Mouse (Mus musculus) left cerebral cortex, adult 8-10 months (tissue): ENCODE measurements around the gene Gucy2d. TPM values are rescaled to one million over a fixed set of nuclear protein-coding genes. Genes with fewer than 3 reads are reported as not detected.

Source experiments
- DNase-seq, 2 experiments: peaks; one replicate each; pipeline ENCODE4 v3.0.0; 2022; ENCODE audit warnings: low spot score in 2 of 2
- total RNA-seq, 4 experiments: library from RNA; stranded (reverse); gene quantifications; 2 replicates each; pipeline ENCODE4 v1.2.4; 2022

Gene Gucy2d
- total RNA-seq, 4 experiments from 2014 or later: 0.38 to 0.39 TPM; not detected in 2

DNA sequence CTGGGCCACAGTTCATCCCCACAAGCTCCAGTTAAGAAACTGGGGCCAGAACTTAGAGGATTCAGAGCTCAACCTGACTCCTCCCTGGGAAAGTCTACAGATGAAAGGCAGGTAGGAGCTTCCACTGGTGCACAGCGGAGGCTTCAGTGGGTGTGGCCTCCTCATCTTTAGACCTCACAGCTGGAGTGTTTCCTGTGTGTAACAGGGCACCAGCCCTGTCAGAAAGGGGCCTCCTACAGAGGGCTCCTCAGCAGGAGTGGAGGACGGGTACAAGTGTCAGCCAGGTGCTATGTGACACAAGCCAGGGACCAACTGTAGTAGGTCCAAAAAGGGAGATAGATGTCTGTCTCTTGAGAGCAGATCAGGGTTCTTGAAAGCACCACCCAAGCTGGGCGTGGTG, 73.0 kb downstream of the Gucy2d start:
- no peak for DNase-seq

DNA sequence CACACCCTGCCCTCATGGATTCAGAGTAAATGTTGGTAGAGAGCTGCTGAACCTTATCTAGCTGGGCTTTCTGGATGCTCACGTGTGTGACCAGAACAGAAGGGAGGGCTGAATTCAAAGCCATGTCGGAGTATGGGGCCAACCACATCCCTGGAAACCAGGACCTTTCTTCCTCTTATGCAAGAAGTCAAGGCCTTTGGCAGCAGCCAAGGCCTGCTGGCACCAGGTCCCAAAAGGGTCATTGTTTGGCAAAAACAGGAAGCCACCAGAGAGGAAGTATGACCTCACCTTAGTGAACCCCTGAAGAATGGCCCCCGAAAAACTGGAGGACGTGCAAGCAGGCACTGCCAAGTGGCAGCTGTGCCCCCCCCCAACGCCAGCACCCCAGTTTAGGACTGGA, 82.4 kb downstream of the Gucy2d start:
- no peak for DNase-seq

DNA sequence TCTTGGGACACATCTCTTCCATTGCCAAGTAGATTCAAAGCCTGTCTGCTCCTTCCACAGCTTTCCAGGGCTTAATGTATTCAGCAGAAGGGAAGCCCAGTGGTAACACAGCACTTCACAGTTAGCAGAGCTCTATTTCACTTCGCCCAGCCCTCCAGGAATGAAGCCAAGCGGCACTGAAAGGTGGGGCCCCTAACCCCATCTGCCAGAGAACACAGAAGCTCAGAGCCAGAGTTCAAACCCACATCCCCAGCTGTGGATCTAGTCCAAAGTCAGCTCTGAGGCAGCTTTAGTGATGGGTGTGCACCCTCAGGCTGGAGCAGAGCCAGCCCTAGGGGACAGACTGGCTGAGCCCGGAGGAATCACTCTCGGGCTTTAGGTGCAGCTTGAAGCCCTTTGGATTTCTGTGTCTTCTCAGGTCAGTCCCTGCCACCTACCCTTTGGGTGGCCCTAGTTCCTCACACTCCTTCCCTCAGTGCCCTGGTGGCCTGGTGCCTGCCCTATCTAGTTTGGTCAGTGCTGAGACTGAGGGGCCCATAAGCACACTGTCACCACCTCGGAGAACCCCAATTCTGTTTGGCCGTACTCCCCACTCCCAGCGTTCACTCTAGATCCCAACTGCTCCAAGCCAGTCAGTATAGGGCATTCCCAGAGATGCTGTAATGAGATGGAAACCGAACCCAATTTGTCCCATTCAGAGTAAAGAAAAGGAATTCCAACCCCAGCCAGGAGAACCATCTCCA, 83.0 kb downstream of the Gucy2d start:
- DNase-seq: no peak

DNA sequence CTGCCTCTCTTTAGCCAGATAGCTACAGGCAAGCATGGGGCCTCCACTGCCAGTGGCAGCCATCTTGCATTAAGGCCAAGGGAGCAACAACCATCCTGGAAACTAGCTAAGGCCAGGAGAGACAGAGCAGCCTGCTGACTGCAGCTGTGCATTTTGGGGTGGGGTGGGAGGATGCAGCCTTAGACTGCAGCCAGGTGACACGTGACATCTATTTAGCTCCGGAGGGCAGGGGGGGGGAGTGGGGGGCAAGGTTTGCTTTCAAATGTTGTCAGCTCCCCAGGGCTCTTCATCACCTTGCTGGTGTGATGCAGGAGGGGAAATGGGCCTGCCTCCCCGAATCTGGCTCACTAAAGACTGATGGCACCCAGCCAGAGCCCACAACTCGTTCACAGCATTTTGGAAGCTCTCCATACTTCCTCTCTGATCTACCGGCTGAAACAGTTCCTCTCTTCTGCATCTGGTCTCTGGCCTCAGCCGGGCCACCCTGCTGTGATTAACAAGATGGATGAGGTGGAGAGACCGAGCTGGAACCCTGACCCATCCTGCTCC, 83.7 kb downstream of the Gucy2d start:
- DNase-seq: no peak

DNA sequence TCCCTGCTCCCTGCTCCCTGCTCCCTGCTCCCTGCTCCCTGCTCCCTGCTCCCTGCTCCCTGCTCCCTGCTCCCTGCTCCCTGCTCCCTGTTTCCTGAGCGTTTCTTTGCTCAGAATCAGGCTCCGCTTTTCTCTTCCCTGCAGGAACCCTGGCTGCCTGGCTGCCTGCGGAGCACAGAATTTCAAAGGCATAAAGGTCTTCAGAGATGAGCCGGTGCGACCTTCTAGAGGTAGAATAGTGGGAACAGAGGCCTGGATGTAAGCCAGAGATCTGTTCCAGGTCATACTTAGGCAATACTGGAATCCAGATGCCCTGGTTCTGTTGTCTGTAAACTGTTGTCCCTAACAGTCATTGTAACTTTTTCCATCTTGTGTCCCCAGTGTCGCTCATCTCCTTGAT, 84.2 kb downstream of the Gucy2d start:
- no peak for DNase-seq

DNA sequence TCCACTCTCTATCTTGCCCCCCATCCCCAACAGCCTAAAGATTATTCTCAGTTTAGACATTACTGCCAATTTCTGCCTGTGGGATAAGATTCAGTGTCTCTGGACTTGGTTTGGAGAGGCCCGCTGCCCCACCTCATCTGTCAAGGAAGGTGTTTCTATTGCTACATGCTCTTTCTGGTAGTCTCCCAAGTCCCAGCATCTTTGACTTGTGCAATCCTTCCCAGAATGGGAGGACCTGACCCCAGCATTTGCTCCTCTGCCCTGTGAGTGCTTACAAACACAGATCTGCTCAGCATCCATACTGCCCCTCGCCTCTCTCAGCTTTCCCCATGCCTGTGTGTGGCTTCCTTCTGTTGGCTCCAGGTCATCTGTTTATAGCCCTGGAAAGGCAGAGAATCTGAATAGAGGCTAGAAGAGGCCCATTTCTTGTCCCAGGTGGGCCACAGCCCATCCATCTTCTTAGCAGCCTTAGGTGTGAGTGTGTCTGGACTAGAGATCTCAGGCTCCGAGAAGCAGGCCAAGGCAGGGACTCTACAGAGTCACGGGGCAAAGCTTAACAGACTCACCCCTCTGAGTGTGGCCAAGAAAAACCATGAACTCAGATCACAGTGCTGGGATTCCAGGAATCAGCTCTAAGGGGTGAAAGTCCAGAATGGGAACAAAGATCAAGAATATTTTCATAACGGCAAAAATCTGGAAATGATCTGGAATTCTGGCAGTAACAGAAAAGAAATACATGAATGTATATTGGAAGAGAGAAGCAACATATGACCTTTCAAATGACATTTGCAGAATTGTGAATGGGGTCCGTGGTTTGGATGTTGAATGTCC, 84.9 kb downstream of the Gucy2d start:
- no peak for DNase-seq

Other genes with a start within 250 kb of the Gucy2d start
- under 1 TPM; 0.15 to 0.41 (median 0.28) TPM for gene B3gnt6, start 240.9 kb upstream of the Gucy2d start, total RNA-seq
- gene Acer3, start 119.2 kb upstream of the Gucy2d start, total RNA-seq: 10 to 100 TPM; 25.1 to 27.2 (median 25.5) TPM
- 1 to 10 TPM; 2.4 to 4.2 (median 2.9) TPM for gene Tsku, start 79.1 kb upstream of the Gucy2d start, total RNA-seq
- 1 to 10 TPM; 4.1 to 6.4 (median 4.7) TPM for gene Lrrc32, start 48.9 kb downstream of the Gucy2d start, total RNA-seq
- gene Emsy, start 216.4 kb downstream of the Gucy2d start, total RNA-seq: 10 to 100 TPM; 56.6 to 65.0 (median 59.1) TPM